Mouse (Mus musculus) intestine, embryonic 15.5 days (tissue): Measurements from ENCODE around the gene Rpl3l. TPM values are rescaled to one million over a fixed set of nuclear protein-coding genes. Genes with fewer than 3 reads are reported as not detected.

Source experiments
- polyA plus RNA-seq: library from polyadenylated mRNA; unstranded; fragments of >200 nt; fragmentation: Nextera tagmentation; extraction: Ambion mirVana; gene quantifications from 2 replicates; pipeline ENCODE4 v1.2.1, GENCODE M21; 2015

Gene Rpl3l
- polyA plus RNA-seq, 1 experiment from 2014 or later: not detected

Other genes with a start within 250 kb of the Rpl3l start
- 25.2 and 27.3 TPM in 2 replicates for gene Mlst8, start 248.7 kb upstream of the Rpl3l start, polyA plus RNA-seq
- 1.5 and 1.8 TPM in 2 replicates for gene Caskin1, start 239.2 kb upstream of the Rpl3l start, polyA plus RNA-seq
- gene Traf7, start 199.9 kb upstream of the Rpl3l start, polyA plus RNA-seq: 81.6 and 89.3 TPM in 2 replicates
- gene Rab26, start 193.6 kb upstream of the Rpl3l start, polyA plus RNA-seq: 5.2 and 8.7 TPM in 2 replicates
- gene Pkd1, start 178.0 kb upstream of the Rpl3l start, polyA plus RNA-seq: 16.9 and 17.4 TPM in 2 replicates
- gene Tsc2, start 95.2 kb upstream of the Rpl3l start, polyA plus RNA-seq: 41.0 and 45.7 TPM in 2 replicates
- gene Nthl1, start 95.1 kb upstream of the Rpl3l start, polyA plus RNA-seq: 15.6 and 18.1 TPM in 2 replicates
- gene Slc9a3r2, start 77.5 kb upstream of the Rpl3l start, polyA plus RNA-seq: 43.9 and 49.2 TPM in 2 replicates
- 0.30 and 0.56 TPM in 2 replicates for gene Npw, start 69.4 kb upstream of the Rpl3l start, polyA plus RNA-seq
- 20.0 and 20.5 TPM in 2 replicates for gene Zfp598, start 58.1 kb upstream of the Rpl3l start, polyA plus RNA-seq
- gene Syngr3, start 37.9 kb upstream of the Rpl3l start, polyA plus RNA-seq: 7.0 and 7.7 TPM in 2 replicates
- 41.8 and 45.9 TPM in 2 replicates for gene Gfer, start 31.7 kb upstream of the Rpl3l start, polyA plus RNA-seq
- gene Noxo1, start 31.6 kb upstream of the Rpl3l start, polyA plus RNA-seq: 10.3 and 10.4 TPM in 2 replicates
- 67.3 and 67.5 TPM in 2 replicates for gene Tbl3, start 20.2 kb upstream of the Rpl3l start, polyA plus RNA-seq
- 0.11 and 0.19 TPM in 2 replicates for gene Rnf151, start 9.8 kb upstream of the Rpl3l start, polyA plus RNA-seq
- 1,514 and 1,667 TPM in 2 replicates for gene Rps2, start 9.7 kb upstream of the Rpl3l start, polyA plus RNA-seq
- gene Ndufb10, start 3.3 kb upstream of the Rpl3l start, polyA plus RNA-seq: 303 and 319 TPM in 2 replicates
- 32.4 and 33.9 TPM in 2 replicates for gene Msrb1, start 8.8 kb downstream of the Rpl3l start, polyA plus RNA-seq
- 0.78 and 0.81 TPM in 2 replicates for gene Hs3st6, start 25.2 kb downstream of the Rpl3l start, polyA plus RNA-seq
- gene Meiob, start 76.5 kb downstream of the Rpl3l start, polyA plus RNA-seq: not detected in 2 replicates
- gene Hagh, start 112.3 kb downstream of the Rpl3l start, polyA plus RNA-seq: 55.1 and 69.8 TPM in 2 replicates
- gene Fahd1, start 122.5 kb downstream of the Rpl3l start, polyA plus RNA-seq: 77.1 and 77.6 TPM in 2 replicates
- gene Igfals, start 138.2 kb downstream of the Rpl3l start, polyA plus RNA-seq: 3.4 and 4.4 TPM in 2 replicates
- 51.5 and 57.9 TPM in 2 replicates for gene Nubp2, start 158.5 kb downstream of the Rpl3l start, polyA plus RNA-seq
- 32.0 and 33.4 TPM in 2 replicates for gene Spsb3, start 158.8 kb downstream of the Rpl3l start, polyA plus RNA-seq
- 27.3 and 27.4 TPM in 2 replicates for gene Eme2, start 167.3 kb downstream of the Rpl3l start, polyA plus RNA-seq
- gene Mrps34, start 167.3 kb downstream of the Rpl3l start, polyA plus RNA-seq: 111 and 117 TPM in 2 replicates
- 71.7 and 85.4 TPM in 2 replicates for gene Nme3, start 168.7 kb downstream of the Rpl3l start, polyA plus RNA-seq
- 22.4 and 23.2 TPM in 2 replicates for gene Mapk8ip3, start 209.2 kb downstream of the Rpl3l start, polyA plus RNA-seq
- 183 and 187 TPM in 2 replicates for gene Jpt2, start 232.9 kb downstream of the Rpl3l start, polyA plus RNA-seq